Mouse (Mus musculus) G1E (cell line): ENCODE measurements around the gene Zfp609.

Experiments used
- CTCF ChIP-seq: IDR thresholded peaks from 2 replicates; pipeline ENCODE4 v1.5.1; 2012; ENCODE audit warnings: low read depth, low read length, inconsistent platforms, mixed read lengths
- GATA1 ChIP-seq: IDR thresholded peaks from 2 replicates; pipeline ENCODE4 v1.6.1; 2012; ENCODE audit warnings: borderline replicate concordance, low read length, inconsistent platforms, mixed read lengths
- GATA2 ChIP-seq: IDR thresholded peaks from 2 replicates; pipeline ENCODE4 v1.6.1; 2012; ENCODE audit warnings: low read depth, low read length, inconsistent platforms, borderline replicate concordance
- POLR2AphosphoS5 ChIP-seq: IDR thresholded peaks from 2 replicates; pipeline ENCODE4 v1.6.1; 2012; ENCODE audit warnings: low read depth, low read length, inconsistent platforms; ENCODE audit not compliant: insufficient replicate concordance
- TAL1 ChIP-seq: conservative IDR thresholded peaks from 2 replicates; pipeline ENCODE4 v1.6.1; 2012; ENCODE audit warnings: low read depth, low read length, inconsistent platforms, mixed read lengths

DNA sequence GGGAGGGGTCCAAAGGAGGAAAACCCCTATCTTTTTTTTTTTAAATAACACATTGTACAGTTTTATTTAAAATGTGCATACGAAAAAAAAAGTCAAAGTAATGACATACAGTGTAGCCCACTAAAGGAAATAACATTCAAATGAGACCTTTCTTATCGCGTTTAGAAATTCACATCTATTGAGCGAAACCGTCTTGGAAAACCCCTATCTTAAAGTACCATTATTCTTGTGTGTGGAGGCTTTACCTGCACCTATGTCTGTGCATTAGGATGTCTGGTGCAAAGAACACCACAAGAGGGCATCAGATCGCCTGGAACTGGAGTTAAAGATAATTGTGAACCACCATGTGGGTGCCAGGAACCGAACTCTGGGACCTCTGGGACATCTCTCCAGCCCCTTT, 53.6 kb downstream of the Zfp609 start:
- TF ChIP-seq CTCF (no peak), POLR2AphosphoS5 (no peak), TAL1 (no peak), GATA2 (no peak), GATA1 (no peak)
